Mouse (Mus musculus): ENCODE measurements around the gene Gngt1. TPM values are rescaled to one million over a fixed set of nuclear protein-coding genes. Genes with fewer than 3 reads are reported as not detected.

The Gngt1 gene
- total and polyA plus RNA-seq, 2 experiments from 2014 or later, result not detected

DNA sequence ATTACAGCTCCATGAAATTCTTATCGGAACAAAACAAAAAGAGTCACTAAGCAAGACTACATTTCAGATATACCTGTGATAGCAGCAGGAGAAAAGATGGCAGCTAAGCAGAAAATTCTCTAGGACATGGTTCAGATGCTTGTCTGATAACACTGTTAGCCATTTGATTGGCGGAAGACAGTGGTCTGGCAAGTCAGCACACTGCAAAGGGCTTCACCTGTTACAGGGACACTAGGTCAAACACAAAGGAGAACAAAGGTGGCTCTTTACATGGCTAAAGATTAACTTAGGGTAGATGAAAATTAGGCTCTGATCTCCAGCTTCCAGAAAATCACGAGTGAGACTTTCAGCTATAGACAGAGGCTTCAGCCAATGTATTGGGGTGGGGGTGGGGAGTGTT lies 4.8 kb upstream of the Gngt1 start, which contains the start of gene Tfpi2:
Gene Tfpi2 (minus strand): TSS at position 170 of the 400 bp plus-strand sequence.
- Histone ChIP-seq H3K4me1 (ENCODE audit: control insufficient read depth, insufficient read depth) (no peaks in the 10 kb centered on the region), H3K27me3 (ENCODE audit: control insufficient read depth, insufficient read depth, low read length) (no peaks in the 10 kb centered on the region), H3K27ac (ENCODE audit: low read depth) (no peak within 1 kb of the TSS), H3K9me3 (replicated peaks; ENCODE audit: control insufficient read depth, low read length) (no peaks in the 10 kb centered on the region), H3K4me3 (ENCODE audit: low read depth, low read length) (no peak within 1 kb of the TSS), H3K36me3 (replicated peaks; ENCODE audit: control insufficient read depth, insufficient read depth, low read length) (no peaks in the 10 kb centered on the region), H3K4me2 (ENCODE audit: low read depth, low read length) (no peak within 1 kb of the TSS), H3K9ac (replicated peaks; ENCODE audit: low read depth, low read length) (no peak within 1 kb of the TSS)
- ATAC-seq (ENCODE audit: insufficient read depth, low read depth) (no peak), DNase-seq (ENCODE audit: low spot score) (no peak)
- TF ChIP-seq CTCF (IDR thresholded peaks at IDR 0.05; ENCODE audit: low read depth) (no peak), EP300 (IDR thresholded peaks at IDR 0.05; ENCODE audit: low read depth) (no peak)
- 79% methylated on average over 3 of the region's 3 CpGs for WGBS

DNA sequence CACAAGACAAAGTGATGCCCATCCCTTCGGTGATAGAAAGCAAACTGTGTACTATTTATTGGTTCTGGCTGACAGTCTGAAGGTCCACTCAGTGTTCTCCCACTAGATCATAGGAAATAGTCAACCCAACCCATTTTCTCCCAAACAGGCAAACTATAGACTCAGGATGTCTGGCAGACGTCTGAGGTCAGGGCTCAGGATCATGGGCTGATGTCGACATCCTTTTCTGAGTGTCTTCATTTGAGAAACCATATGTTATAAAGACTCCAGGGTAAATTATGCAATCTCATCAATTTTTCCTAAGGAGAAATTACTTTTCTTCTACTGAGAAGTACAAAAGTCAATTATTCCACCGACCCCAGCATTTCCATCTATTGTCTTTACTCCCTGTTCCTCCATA lies 4.5 kb downstream of the Gngt1 start:
- ATAC-seq (ENCODE audit: insufficient read depth, low read depth), result no peak
- DNase-seq (ENCODE audit: low spot score), result no peak
- 59% methylated on average over 4 of the region's 4 CpGs for WGBS
- Histone ChIP-seq H3K4me2 (ENCODE audit: low read depth, low read length) (no peak overlapping the region), H3K27ac (ENCODE audit: low read depth) (no peak overlapping the region), H3K9me3 (replicated peaks; ENCODE audit: control insufficient read depth, low read length) (no peaks in the 10 kb centered on the region), H3K4me3 (ENCODE audit: low read depth, low read length) (no peak overlapping the region), H3K36me3 (replicated peaks; ENCODE audit: control insufficient read depth, insufficient read depth, low read length) (no peaks in the 10 kb centered on the region), H3K4me1 (ENCODE audit: control insufficient read depth, insufficient read depth) (no peaks in the 10 kb centered on the region), H3K9ac (replicated peaks; ENCODE audit: low read depth, low read length) (no peak overlapping the region), H3K27me3 (ENCODE audit: control insufficient read depth, insufficient read depth, low read length) (no peaks in the 10 kb centered on the region)
- TF ChIP-seq EP300 (IDR thresholded peaks at IDR 0.05; ENCODE audit: low read depth) (no peak), CTCF (IDR thresholded peaks at IDR 0.05; ENCODE audit: low read depth) (no peak)

DNA sequence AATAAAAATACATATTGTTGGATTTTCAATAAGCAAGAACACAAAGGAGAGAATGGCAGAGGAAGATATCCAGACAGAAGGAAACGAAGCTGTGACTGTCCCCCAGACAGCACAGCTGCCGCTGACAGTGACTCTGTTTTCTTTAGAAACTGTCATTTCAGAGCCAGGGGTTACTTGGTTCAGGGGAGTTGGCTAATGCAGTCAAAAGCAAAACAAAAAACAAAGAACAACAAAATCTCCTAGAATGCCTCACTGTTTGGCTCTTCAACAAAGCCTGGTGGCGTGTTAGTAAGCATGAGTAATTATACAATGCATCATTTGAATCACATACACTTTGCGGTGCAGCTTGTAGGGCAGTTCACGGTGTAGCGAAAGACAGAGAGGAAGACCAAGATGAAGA lies 5.7 kb downstream of the Gngt1 start:
- no peak overlapping the region for H3K27ac ChIP-seq (ENCODE audit: low read depth)

DNA sequence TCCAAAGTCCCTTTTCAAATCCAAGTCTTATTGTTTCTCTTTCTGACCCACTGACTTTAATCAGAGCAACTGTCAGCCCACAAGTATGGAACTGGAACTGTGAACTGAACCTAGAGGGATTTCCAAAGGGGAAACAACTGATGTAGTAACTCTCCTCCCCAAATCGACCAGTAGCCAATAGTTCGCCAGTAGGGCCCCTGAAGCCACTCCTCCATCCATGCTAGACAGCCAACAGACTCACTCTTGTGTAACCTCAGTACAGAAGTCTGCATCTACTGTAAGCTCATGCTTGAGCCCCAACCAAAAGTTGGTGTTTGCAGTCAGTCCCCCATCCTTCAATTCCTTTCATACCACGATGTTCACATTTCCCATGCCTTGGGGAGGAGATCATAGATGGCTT lies 7.1 kb downstream of the Gngt1 start:
- TF ChIP-seq EP300 (IDR thresholded peaks at IDR 0.05; ENCODE audit: low read depth) (no peak), CTCF (IDR thresholded peaks at IDR 0.05; ENCODE audit: low read depth) (no peak)
- no peak for ATAC-seq (ENCODE audit: insufficient read depth, low read depth)
- Histone ChIP-seq H3K4me3 (ENCODE audit: low read depth, low read length) (no peak overlapping the region), H3K4me2 (ENCODE audit: low read depth, low read length) (no peak overlapping the region), H3K9ac (replicated peaks; ENCODE audit: low read depth, low read length) (no peak overlapping the region), H3K36me3 (replicated peaks; ENCODE audit: control insufficient read depth, insufficient read depth, low read length) (no peaks in the 10 kb centered on the region), H3K27me3 (ENCODE audit: control insufficient read depth, insufficient read depth, low read length) (no peaks in the 10 kb centered on the region), H3K27ac (ENCODE audit: low read depth) (no peak overlapping the region), H3K9me3 (replicated peaks; ENCODE audit: control insufficient read depth, low read length) (no peaks in the 10 kb centered on the region), H3K4me1 (ENCODE audit: control insufficient read depth, insufficient read depth) (no peaks in the 10 kb centered on the region)
- WGBS, result 65% methylated on average over 3 of the region's 3 CpGs
- DNase-seq (ENCODE audit: low spot score), result no peak

More for the DNA sequence above, 5.7 kb downstream of the Gngt1 start:
- WGBS, result 68% methylated on average over 6 of the region's 6 CpGs
- no peak overlapping the region for H3K4me2 ChIP-seq (ENCODE audit: low read depth, low read length)
- no peaks in the 10 kb centered on the region for H3K9me3 ChIP-seq (replicated peaks; ENCODE audit: control insufficient read depth, low read length)
- H3K4me1 ChIP-seq (ENCODE audit: control insufficient read depth, insufficient read depth), result no peaks in the 10 kb centered on the region
- TF ChIP-seq CTCF (IDR thresholded peaks at IDR 0.05; ENCODE audit: low read depth) (no peak), EP300 (IDR thresholded peaks at IDR 0.05; ENCODE audit: low read depth) (no peak)
- ATAC-seq (ENCODE audit: insufficient read depth, low read depth), result no peak
- no peak overlapping the region for H3K9ac ChIP-seq (replicated peaks; ENCODE audit: low read depth, low read length)
- H3K27me3 ChIP-seq (ENCODE audit: control insufficient read depth, insufficient read depth, low read length), result no peaks in the 10 kb centered on the region
- no peak overlapping the region for H3K4me3 ChIP-seq (ENCODE audit: low read depth, low read length)
- no peak for DNase-seq (ENCODE audit: low spot score)
- H3K36me3 ChIP-seq (replicated peaks; ENCODE audit: control insufficient read depth, insufficient read depth, low read length), result no peaks in the 10 kb centered on the region

DNA sequence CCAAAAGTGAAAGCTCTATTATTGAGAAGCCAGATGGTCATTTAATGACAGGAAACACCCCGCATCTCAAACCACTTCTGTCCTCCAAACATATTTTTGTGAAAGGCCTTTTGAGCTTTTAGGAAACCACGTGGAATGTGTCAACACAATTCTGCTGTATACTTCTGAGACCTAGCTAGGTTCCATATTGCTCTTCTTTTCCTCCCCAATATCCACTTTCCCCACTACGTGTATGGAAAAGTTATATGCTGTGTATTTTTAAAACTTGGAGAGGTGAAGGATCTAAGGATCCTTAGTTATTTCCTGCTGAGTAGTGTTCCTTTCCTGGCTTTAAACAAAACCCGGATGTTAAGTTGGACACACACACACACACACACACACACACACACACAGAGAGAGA lies 9.9 kb downstream of the Gngt1 start:
- peak overlapping the region; percentile 70 for H3K9ac ChIP-seq (replicated peaks; ENCODE audit: low read depth, low read length)
- no peaks in the 10 kb centered on the region for H3K36me3 ChIP-seq (replicated peaks; ENCODE audit: control insufficient read depth, insufficient read depth, low read length)
- H3K9me3 ChIP-seq (replicated peaks; ENCODE audit: control insufficient read depth, low read length), result no peaks in the 10 kb centered on the region
- no peaks in the 10 kb centered on the region for H3K27me3 ChIP-seq (ENCODE audit: control insufficient read depth, insufficient read depth, low read length)
- no peaks in the 10 kb centered on the region for H3K4me1 ChIP-seq (ENCODE audit: control insufficient read depth, insufficient read depth)
- 33% methylated on average over 4 of the region's 4 CpGs for WGBS
- peak overlapping the region; percentile 96 for H3K27ac ChIP-seq (ENCODE audit: low read depth)
- 0 out of 2 replicates have a peak, but pooled peaks have one; percentile 33 for TF ChIP-seq EP300 (IDR thresholded peaks at IDR 0.05; ENCODE audit: low read depth)
- no peak for TF ChIP-seq CTCF (IDR thresholded peaks at IDR 0.05; ENCODE audit: low read depth)
- ATAC-seq (ENCODE audit: insufficient read depth, low read depth) (peak; percentile 57), DNase-seq (ENCODE audit: low spot score) (peak; percentile 47)
- peak overlapping the region; percentile 85 for H3K4me3 ChIP-seq (ENCODE audit: low read depth, low read length)
- H3K4me2 ChIP-seq (ENCODE audit: low read depth, low read length), result peak overlapping the region; percentile 72

DNA sequence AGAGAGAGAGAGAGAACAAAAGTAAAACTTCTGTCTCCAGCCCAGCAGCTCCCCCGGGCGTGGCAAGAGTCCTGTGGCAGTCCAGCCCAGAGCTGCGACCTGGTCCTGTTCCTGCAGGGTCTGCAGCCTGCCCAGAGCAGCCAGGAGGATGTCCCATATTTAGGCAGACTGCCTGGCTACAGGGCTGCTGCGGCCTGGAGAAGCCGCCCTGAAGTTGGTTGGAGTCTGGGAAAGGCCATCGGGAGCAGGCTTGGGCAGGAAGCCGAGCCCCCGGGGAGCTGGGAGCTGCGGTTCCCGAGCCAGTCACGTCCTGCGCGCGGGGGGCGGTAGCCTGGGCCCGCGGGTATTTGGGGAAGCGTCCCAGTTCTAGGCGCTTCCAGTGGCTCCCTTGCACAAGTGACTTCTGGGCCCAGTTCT lies 10.3 kb downstream of the Gngt1 start, which contains the start of gene Gng11:
Gene Gng11 (plus strand): TSS at position 15 of the 417 bp plus-strand sequence.
- Histone ChIP-seq H3K4me2 (ENCODE audit: low read depth, low read length) (peak within 1 kb of the TSS; percentile 72), H3K4me3 (ENCODE audit: low read depth, low read length) (peak within 1 kb of the TSS; percentile 85), H3K27me3 (ENCODE audit: control insufficient read depth, insufficient read depth, low read length) (no peaks in the 10 kb centered on the region), H3K9me3 (replicated peaks; ENCODE audit: control insufficient read depth, low read length) (no peaks in the 10 kb centered on the region), H3K4me1 (ENCODE audit: control insufficient read depth, insufficient read depth) (no peaks in the 10 kb centered on the region), H3K27ac (ENCODE audit: low read depth) (peak within 1 kb of the TSS; percentile 96), H3K9ac (replicated peaks; ENCODE audit: low read depth, low read length) (peak within 1 kb of the TSS; percentile 70), H3K36me3 (replicated peaks; ENCODE audit: control insufficient read depth, insufficient read depth, low read length) (no peaks in the 10 kb centered on the region)
- DNase-seq (ENCODE audit: low spot score), result peak; percentile 72
- peak; percentile 92 for ATAC-seq (ENCODE audit: insufficient read depth, low read depth)
- TF ChIP-seq CTCF (IDR thresholded peaks at IDR 0.05; ENCODE audit: low read depth) (no peak), EP300 (IDR thresholded peaks at IDR 0.05; ENCODE audit: low read depth) (no peak)
- under 1% methylated on average over 19 of the region's 19 CpGs for WGBS

Data from heart, postnatal 0 days (tissue).